Mouse (Mus musculus): Measurements from ENCODE around the gene Mbd6.

Gene Mbd6

GRCm38 (mm10) chr10:127288800-127289572 lies at the start of gene Mbd6:
Gene Mbd6, minus strand, starts transcription at chr10:127289018.
- CTCF ChIA-PET: interaction anchor here (0.8 kb wide), 1 partner anchor 367 kb away, joined by 4 read pairs; no protein-coding TSS in a partner anchor

GRCm38 (mm10) chr10:127337536-127338099 lies 48.8 kb upstream of the Mbd6 start:
- CTCF ChIA-PET: interaction anchor here (0.7 to 2.0 kb wide), 3 partner anchors 14 to 72 kb away, joined by 3 to 6 read pairs (median 4); partner anchors contain the start of gene Dctn2

GRCm38 (mm10) chr10:127336952-127337351 lies 48.1 kb upstream of the Mbd6 start:
- CTCF ChIA-PET: interaction anchor here (0.9 kb wide), 1 partner anchor 14 kb away, joined by 4 read pairs; no protein-coding TSS in a partner anchor

- CTCF ChIA-PET: interaction anchor here (0.7 kb wide), 1 partner anchor 55 kb away, joined by 3 read pairs; no protein-coding TSS in a partner anchor
These were observed 46.5 kb upstream of the Mbd6 start for GRCm38 (mm10) chr10:127335271-127335670.

GRCm38 (mm10) chr10:127333152-127333551 lies 44.3 kb upstream of the Mbd6 start:
- CTCF ChIA-PET: interaction anchor here (0.6 to 1.0 kb wide), 2 partner anchors 8 to 16 kb away, joined by 3 to 4 read pairs; no protein-coding TSS in a partner anchor

- CTCF ChIA-PET: interaction anchor here (1.0 kb wide), 1 partner anchor 9 kb away, joined by 3 read pairs; no protein-coding TSS in a partner anchor
These were observed 43.5 kb upstream of the Mbd6 start for GRCm38 (mm10) chr10:127332211-127332874.

GRCm38 (mm10) chr10:127330212-127330611 lies 41.4 kb upstream of the Mbd6 start:
- CTCF ChIA-PET: no interaction called here

- CTCF ChIA-PET: no interaction called here
These were observed 38.8 kb upstream of the Mbd6 start for GRCm38 (mm10) chr10:127327461-127328145.

GRCm38 (mm10) chr10:127326828-127327227 lies 38.0 kb upstream of the Mbd6 start:
- CTCF ChIA-PET: interaction anchor here (0.6 kb wide), 1 partner anchor 50 kb away, joined by 3 read pairs; no protein-coding TSS in a partner anchor

- CTCF ChIA-PET: interaction anchor here (0.6 to 0.9 kb wide), 3 partner anchors 7 to 50 kb away, joined by 3 to 6 read pairs (median 3); no protein-coding TSS in a partner anchor
These were observed 37.4 kb upstream of the Mbd6 start for GRCm38 (mm10) chr10:127326017-127326801.

GRCm38 (mm10) chr10:127325454-127326016 lies 36.7 kb upstream of the Mbd6 start:
- CTCF ChIA-PET: interaction anchor here (0.7 to 0.9 kb wide), 2 partner anchors 8 to 14 kb away, joined by 3 to 6 read pairs; no protein-coding TSS in a partner anchor

- CTCF ChIA-PET: no interaction called here
These were observed 35.7 kb upstream of the Mbd6 start for GRCm38 (mm10) chr10:127324495-127324894.

GRCm38 (mm10) chr10:127323131-127323855 lies 34.5 kb upstream of the Mbd6 start:
- CTCF ChIA-PET: interaction anchor here (0.7 to 1.1 kb wide), 4 partner anchors 9 to 15 kb away, joined by 3 to 4 read pairs (median 3); no protein-coding TSS in a partner anchor

- CTCF ChIA-PET: interaction anchor here (0.7 to 1.1 kb wide), 3 partner anchors 11 to 16 kb away, joined by 3 to 4 read pairs (median 3); no protein-coding TSS in a partner anchor
These were observed 33.9 kb upstream of the Mbd6 start for GRCm38 (mm10) chr10:127322669-127323068.

GRCm38 (mm10) chr10:127322178-127322577 lies 33.4 kb upstream of the Mbd6 start:
- CTCF ChIA-PET: interaction anchor here (1.0 kb wide), 1 partner anchor 15 kb away, joined by 4 read pairs; no protein-coding TSS in a partner anchor

GRCm38 (mm10) chr10:127321621-127322020 lies 32.8 kb upstream of the Mbd6 start, which contains the start of gene Arhgap9:
Gene Arhgap9, plus strand, starts transcription at chr10:127321964.
- CTCF ChIA-PET: no interaction called here

- CTCF ChIA-PET: interaction anchor here (1.4 kb wide), 1 partner anchor 18 kb away, joined by 3 read pairs; no protein-coding TSS in a partner anchor
These were observed 31.2 kb upstream of the Mbd6 start for GRCm38 (mm10) chr10:127319969-127320368.

- CTCF ChIA-PET: no interaction called here
These were observed 29.2 kb upstream of the Mbd6 start for GRCm38 (mm10) chr10:127318009-127318408.

GRCm38 (mm10) chr10:127317277-127317676 lies 28.5 kb upstream of the Mbd6 start:
- CTCF ChIA-PET: interaction anchor here (0.6 kb wide), 1 partner anchor 11 kb away, joined by 5 read pairs; no protein-coding TSS in a partner anchor

All from spleen, embryonic (tissue).